Mouse (Mus musculus): Measurements from ENCODE around the gene Commd1. TPM values are rescaled to one million over a fixed set of nuclear protein-coding genes. Genes with fewer than 3 reads are reported as not detected.

Commd1 gene
- polyA plus RNA-seq, 1 experiment = 51.1 TPM

DNA sequence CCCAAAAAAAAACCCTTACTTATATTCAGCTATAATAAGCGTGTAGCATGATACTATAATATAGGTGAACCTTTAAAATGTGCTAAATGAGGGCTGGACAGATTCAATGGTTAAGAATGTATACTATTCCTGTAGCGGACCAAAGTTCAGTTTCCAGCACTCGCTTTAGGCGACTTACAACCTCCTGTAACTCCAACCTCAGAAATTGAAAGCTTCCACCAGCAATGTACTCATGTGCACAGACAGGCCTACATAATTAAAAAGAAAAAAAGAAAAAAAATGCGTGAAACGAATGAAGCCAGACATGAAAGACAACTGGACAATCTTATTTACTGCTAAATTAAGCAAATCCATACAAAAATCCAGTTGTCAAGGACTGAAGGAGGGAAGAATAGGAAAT, 664 bp upstream of the Commd1 start:
- WGBS = 84% methylated on average over 6 of the region's 6 CpGs
- Histone ChIP-seq H3K27ac (ENCODE audit: control insufficient read depth, insufficient read depth, low read depth, low read length, poor library complexity) (no peak overlapping the region), H3K4me1 (ENCODE audit: control insufficient read depth, insufficient read depth, low read length) (peaks cover 3% of the 10 kb centered on the region), H3K4me3 (replicated peaks; ENCODE audit: control insufficient read depth, low read depth, low read length) (no peak overlapping the region)
- TF ChIP-seq POLR2A (IDR thresholded peaks at IDR 0.05; ENCODE audit: borderline replicate concordance, control insufficient read depth, low read depth, low read length) (no peak), CTCF (IDR thresholded peaks at IDR 0.05; ENCODE audit: control insufficient read depth, insufficient read depth, low read length) (no peak)

DNA sequence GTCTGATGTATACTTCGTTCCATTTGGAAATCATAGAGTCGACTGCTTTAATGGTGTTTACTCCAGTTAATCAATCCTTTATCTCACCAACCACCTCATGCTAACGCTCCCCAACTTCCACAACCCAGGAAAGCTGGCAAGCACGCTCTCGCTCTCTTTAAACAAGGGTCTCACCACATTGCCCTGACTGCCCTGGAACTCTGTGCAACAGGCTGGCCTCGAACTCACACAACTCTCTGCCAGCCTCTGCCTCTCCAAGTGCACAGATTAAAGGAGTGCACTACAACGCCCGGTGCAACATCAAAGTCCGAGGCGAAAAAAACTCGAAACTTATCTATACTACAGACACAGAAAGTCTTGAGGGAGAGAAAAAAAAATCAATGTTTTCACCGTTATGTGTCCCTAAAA, 635 bp downstream of the Commd1 start:
- Histone ChIP-seq H3K4me1 (ENCODE audit: control insufficient read depth, insufficient read depth, low read length) (peaks cover 3% of the 10 kb centered on the region), H3K4me3 (replicated peaks; ENCODE audit: control insufficient read depth, low read depth, low read length) (peak overlapping the region; percentile 77), H3K27ac (ENCODE audit: control insufficient read depth, insufficient read depth, low read depth, low read length, poor library complexity) (peak overlapping the region; percentile 93)
- WGBS = 1% methylated on average over 12 of the region's 12 CpGs
- TF ChIP-seq POLR2A (IDR thresholded peaks at IDR 0.05; ENCODE audit: borderline replicate concordance, control insufficient read depth, low read depth, low read length) (no peak), CTCF (IDR thresholded peaks at IDR 0.05; ENCODE audit: control insufficient read depth, insufficient read depth, low read length) (no peak)

DNA sequence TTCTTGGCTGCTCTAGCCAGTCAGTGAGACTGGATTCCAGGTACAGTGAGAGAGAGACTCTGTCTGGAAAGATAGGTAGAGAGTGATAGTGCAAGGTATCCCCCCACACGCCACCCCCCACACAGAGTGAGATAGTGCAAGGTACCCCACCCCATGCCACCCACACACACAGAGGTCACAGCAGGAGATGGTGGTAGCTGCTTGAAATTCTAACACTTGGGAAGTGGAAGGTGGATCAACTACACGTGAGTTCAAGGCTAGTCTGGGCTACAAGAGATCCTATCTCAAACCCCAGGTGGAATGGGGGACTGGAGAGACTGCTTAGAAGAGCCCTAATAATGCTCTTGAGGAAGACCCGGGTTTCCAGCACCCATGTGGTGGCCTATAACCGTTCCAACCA, 1.1 kb downstream of the Commd1 start:
- H3K4me3 ChIP-seq (replicated peaks; ENCODE audit: control insufficient read depth, low read depth, low read length) = peak overlapping the region; percentile 45
- TF ChIP-seq CTCF (IDR thresholded peaks at IDR 0.05; ENCODE audit: control insufficient read depth, insufficient read depth, low read length) (no peak), POLR2A (IDR thresholded peaks at IDR 0.05; ENCODE audit: borderline replicate concordance, control insufficient read depth, low read depth, low read length) (no peak)
- 24% methylated on average over 4 of the region's 4 CpGs for WGBS
- H3K4me1 ChIP-seq (ENCODE audit: control insufficient read depth, insufficient read depth, low read length) = peaks cover 3% of the 10 kb centered on the region
- no peak overlapping the region for H3K27ac ChIP-seq (ENCODE audit: control insufficient read depth, insufficient read depth, low read depth, low read length, poor library complexity)

DNA sequence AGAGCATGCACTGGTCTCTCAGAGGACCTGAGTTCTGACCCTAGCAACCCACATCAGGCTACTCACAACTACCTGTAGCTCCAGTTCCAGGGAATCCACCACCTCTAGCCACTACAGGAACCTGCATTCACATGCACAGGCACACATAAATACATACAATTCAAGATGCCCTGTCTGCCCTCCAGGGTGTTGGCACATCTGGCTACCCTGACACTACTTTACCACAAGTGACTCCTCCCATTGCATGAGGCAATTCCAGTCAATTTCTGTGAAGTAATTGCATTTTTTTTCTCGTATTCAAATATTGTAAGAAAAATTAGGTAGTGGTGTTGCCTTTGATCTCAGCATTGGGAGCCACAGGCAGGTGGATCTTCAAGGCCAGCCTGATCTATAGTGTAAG, 3.0 kb downstream of the Commd1 start:
- Histone ChIP-seq H3K4me1 (ENCODE audit: control insufficient read depth, insufficient read depth, low read length) (peaks cover 5% of the 10 kb centered on the region), H3K27ac (ENCODE audit: control insufficient read depth, insufficient read depth, low read depth, low read length, poor library complexity) (no peak overlapping the region), H3K4me3 (replicated peaks; ENCODE audit: control insufficient read depth, low read depth, low read length) (no peak overlapping the region)
- TF ChIP-seq CTCF (IDR thresholded peaks at IDR 0.05; ENCODE audit: control insufficient read depth, insufficient read depth, low read length) (no peak), POLR2A (IDR thresholded peaks at IDR 0.05; ENCODE audit: borderline replicate concordance, control insufficient read depth, low read depth, low read length) (no peak)
- 31% methylated on average over 1 of the region's 1 CpGs for WGBS

DNA sequence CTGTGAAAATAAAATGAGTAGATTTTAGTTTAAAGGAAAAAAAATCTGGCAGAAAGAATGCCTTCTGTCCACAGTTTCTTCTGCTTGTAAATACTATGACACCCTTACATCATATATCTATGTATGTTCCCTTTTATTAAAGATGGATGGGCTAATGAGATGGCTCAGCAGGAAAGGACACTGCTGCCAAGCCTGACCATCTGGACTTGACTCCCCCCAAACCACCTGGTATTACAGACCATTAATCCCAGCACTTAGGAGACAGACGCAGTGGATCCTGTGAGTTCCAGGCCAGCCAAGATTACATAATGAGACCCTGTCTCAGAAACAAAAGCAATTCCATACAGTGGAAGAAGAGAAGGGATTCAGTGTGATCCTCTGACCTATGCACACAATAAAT, 3.5 kb downstream of the Commd1 start:
- TF ChIP-seq POLR2A (IDR thresholded peaks at IDR 0.05; ENCODE audit: borderline replicate concordance, control insufficient read depth, low read depth, low read length) (no peak), CTCF (IDR thresholded peaks at IDR 0.05; ENCODE audit: control insufficient read depth, insufficient read depth, low read length) (no peak)
- WGBS = 69% methylated on average over 1 of the region's 1 CpGs
- Histone ChIP-seq H3K27ac (ENCODE audit: control insufficient read depth, insufficient read depth, low read depth, low read length, poor library complexity) (no peak overlapping the region), H3K4me1 (ENCODE audit: control insufficient read depth, insufficient read depth, low read length) (peaks cover 5% of the 10 kb centered on the region), H3K4me3 (replicated peaks; ENCODE audit: control insufficient read depth, low read depth, low read length) (no peak overlapping the region)

DNA sequence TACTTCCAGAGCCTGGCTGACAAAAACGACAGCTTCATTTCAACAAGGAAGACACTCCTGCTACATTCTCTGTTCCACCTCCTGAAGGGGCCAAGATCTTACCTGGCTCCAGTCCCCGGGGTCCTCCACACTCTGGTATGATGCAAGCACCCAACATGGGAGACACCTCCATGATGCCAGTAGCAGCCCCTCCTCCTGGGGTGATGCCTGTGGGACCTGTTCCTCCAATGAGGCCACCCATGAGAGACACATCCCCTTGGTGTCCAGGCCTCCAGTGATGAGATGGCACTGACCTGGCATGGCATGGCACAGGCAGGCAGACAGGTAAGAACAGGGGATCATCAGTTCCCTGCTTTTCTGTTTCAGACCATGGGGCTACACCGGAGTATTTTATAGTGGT, 4.0 kb downstream of the Commd1 start:
- Histone ChIP-seq H3K27ac (ENCODE audit: control insufficient read depth, insufficient read depth, low read depth, low read length, poor library complexity) (no peak overlapping the region), H3K4me1 (ENCODE audit: control insufficient read depth, insufficient read depth, low read length) (peaks cover 5% of the 10 kb centered on the region), H3K4me3 (replicated peaks; ENCODE audit: control insufficient read depth, low read depth, low read length) (no peak overlapping the region)
- no peak for TF ChIP-seq POLR2A (IDR thresholded peaks at IDR 0.05; ENCODE audit: borderline replicate concordance, control insufficient read depth, low read depth, low read length)
- TF ChIP-seq CTCF (IDR thresholded peaks at IDR 0.05; ENCODE audit: control insufficient read depth, insufficient read depth, low read length) = no peak
- 82% methylated on average over 3 of the region's 3 CpGs for WGBS

DNA sequence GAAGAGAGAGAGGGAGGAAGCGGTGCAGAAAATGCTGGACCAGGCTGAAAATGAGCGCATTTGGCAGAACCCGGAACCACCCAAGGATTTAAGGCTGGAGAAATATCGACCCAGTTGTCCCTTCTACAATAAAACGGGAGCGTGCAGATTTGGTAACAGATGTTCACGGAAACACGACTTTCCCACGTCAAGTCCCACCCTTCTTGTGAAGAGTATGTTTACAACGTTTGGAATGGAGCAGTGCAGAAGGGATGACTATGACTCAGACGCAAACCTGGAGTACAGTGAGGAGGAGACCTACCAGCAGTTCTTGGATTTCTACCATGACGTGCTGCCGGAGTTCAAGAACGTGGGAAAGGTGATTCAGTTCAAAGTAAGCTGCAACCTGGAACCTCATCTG, 8.6 kb downstream of the Commd1 start:
- TF ChIP-seq POLR2A (IDR thresholded peaks at IDR 0.05; ENCODE audit: borderline replicate concordance, control insufficient read depth, low read depth, low read length) = no peak
- no peak for TF ChIP-seq CTCF (IDR thresholded peaks at IDR 0.05; ENCODE audit: control insufficient read depth, insufficient read depth, low read length)
- peaks cover 1% of the 10 kb centered on the region; the same call in 1 of the 2 replicates for H3K4me1 ChIP-seq (ENCODE audit: control insufficient read depth, insufficient read depth, low read length)
- H3K4me3 ChIP-seq (replicated peaks; ENCODE audit: control insufficient read depth, low read depth, low read length) = peak overlapping the region; percentile 66
- peak overlapping the region; percentile 58; the same call in 1 of the 2 replicates for H3K27ac ChIP-seq (ENCODE audit: control insufficient read depth, insufficient read depth, low read depth, low read length, poor library complexity)
- 43% methylated on average over 14 of the region's 14 CpGs for WGBS

DNA sequence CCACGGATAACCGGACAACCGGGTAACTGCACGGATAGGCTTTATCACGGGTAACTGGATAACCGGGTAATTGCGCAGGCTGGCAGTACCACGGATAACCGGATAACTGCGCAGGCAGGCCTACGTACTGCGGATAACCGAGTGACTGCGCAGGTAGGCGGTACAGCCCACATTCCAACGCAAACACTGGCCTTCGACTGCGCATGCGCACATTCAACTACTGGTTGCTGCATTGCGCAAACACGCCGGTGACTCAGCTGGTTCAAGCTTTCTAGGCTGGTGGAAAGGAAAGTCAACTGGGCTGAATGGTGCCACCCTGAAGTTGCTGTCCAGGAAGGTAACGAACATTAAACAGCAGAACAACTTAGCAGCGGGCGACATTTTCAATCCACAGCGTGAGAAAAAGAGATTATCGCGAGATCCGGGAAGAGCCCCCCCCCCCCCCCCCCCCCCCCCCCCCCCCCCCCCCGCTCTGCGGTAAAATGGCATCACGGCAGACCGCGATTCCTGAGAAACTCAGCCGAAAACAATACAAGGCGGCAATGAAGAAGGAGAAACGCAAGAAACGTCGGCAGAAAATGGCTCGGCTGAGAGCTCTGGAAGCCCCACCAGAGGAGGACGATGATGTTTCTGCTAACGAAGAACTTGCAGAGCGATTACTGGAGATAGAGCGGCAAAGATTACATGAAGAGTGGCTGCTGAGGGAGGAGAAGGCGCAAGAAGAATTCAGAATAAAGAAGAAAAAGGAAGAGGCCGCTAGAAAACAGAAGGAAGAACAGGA, 9.2 kb downstream of the Commd1 start:
- H3K27ac ChIP-seq (ENCODE audit: control insufficient read depth, insufficient read depth, low read depth, low read length, poor library complexity) = peak overlapping the region; percentile 80
- peak overlapping the region; percentile 75 for H3K4me3 ChIP-seq (replicated peaks; ENCODE audit: control insufficient read depth, low read depth, low read length)
- 45% methylated on average over 45 of the region's 46 CpGs for WGBS
- no peak for TF ChIP-seq CTCF (IDR thresholded peaks at IDR 0.05; ENCODE audit: control insufficient read depth, insufficient read depth, low read length)
- TF ChIP-seq POLR2A (IDR thresholded peaks at IDR 0.05; ENCODE audit: borderline replicate concordance, control insufficient read depth, low read depth, low read length) = peak; percentile 64; the same call in 1 of the 2 replicates
- peaks cover 1% of the 10 kb centered on the region; the same call in 1 of the 2 replicates for H3K4me1 ChIP-seq (ENCODE audit: control insufficient read depth, insufficient read depth, low read length)
